Mouse (Mus musculus) kidney, postnatal 0 days (tissue): Measurements from ENCODE around the gene Gstcd. TPM values are rescaled to one million over a fixed set of nuclear protein-coding genes. Genes with fewer than 3 reads are reported as not detected.

Experiments
- ATAC-seq: fragments of 200-750 bp; cut with Nextera tagmentation; replicated peaks from 2 replicates; pipeline ENCODE4 v1.8.0; 2017; ENCODE audit warnings: low read depth, moderate number of reproducible peaks, moderate TSS enrichment, moderate library complexity; ENCODE audit not compliant: low FRiP score
- DNase-seq: peaks from one replicate; pipeline ENCODE4 v3.0.0-alpha.2; 2016; ENCODE audit warnings: low spot score
- H3K27ac ChIP-seq: fragments of 300-500 bp; sonication (generic); 2 replicates; pipeline ENCODE4 v1.5.1; 2014; ENCODE audit warnings: mild to moderate bottlenecking
- H3K27me3 ChIP-seq: fragments of 300-500 bp; sonication (generic); 2 replicates; pipeline ENCODE4 v1.6.1; 2014; ENCODE audit warnings: low read length, mixed read lengths; ENCODE audit not compliant: insufficient read depth
- H3K36me3 ChIP-seq: fragments of 300-500 bp; sonication (generic); 2 replicates; pipeline ENCODE4 v1.6.1; 2014; ENCODE audit warnings: low read length, mixed read lengths; ENCODE audit not compliant: insufficient read depth
- H3K4me1 ChIP-seq: fragments of 300-500 bp; sonication (generic); replicated peaks from 2 replicates; pipeline ENCODE4 v1.6.1; 2014; ENCODE audit warnings: antibody characterized with exemption, low read length, mixed read lengths; ENCODE audit not compliant: insufficient read depth
- H3K4me2 ChIP-seq: fragments of 300-500 bp; sonication (generic); 2 replicates; pipeline ENCODE4 v1.6.1; 2014; ENCODE audit warnings: mild to moderate bottlenecking, low read length, moderate library complexity, mixed read lengths
- H3K4me3 ChIP-seq: fragments of 300-500 bp; sonication (generic); replicated peaks from 2 replicates; pipeline ENCODE4 v1.5.1; 2014; ENCODE audit warnings: low read depth, low read length
- H3K9ac ChIP-seq: fragments of 300-500 bp; sonication (generic); 2 replicates; pipeline ENCODE4 v1.6.1; 2014; ENCODE audit warnings: low read depth, low read length
- H3K9me3 ChIP-seq: fragments of 300-500 bp; sonication (generic); replicated peaks from 2 replicates; pipeline ENCODE4 v1.6.1; 2016; ENCODE audit warnings: low read length, inconsistent platforms, mixed read lengths
- CTCF ChIP-seq: IDR thresholded peaks from 2 replicates; pipeline ENCODE4 v1.5.1; 2016; ENCODE audit warnings: antibody characterized with exemption, low read depth, mild to moderate bottlenecking, moderate library complexity
- WGBS: fragments of 180-500 bp; shearing (Covaris S2); extraction: QIAGEN DNeasy Blood & Tissue Kit; methylation state at CpG from one replicate; pipeline ENCODE4 v1.1.7; 2014; 5-methylcytosine and 5-hydroxymethylcytosine counted together
- polyA plus RNA-seq: library from polyadenylated mRNA; unstranded; fragments of >200 nt; fragmentation: Nextera tagmentation; extraction: Ambion mirVana; gene quantifications from 2 replicates; pipeline ENCODE4 v1.2.1, GENCODE M21; 2015

Gstcd gene
- polyA plus RNA-seq, 1 experiment from 2014 or later: 4.5 TPM

DNA sequence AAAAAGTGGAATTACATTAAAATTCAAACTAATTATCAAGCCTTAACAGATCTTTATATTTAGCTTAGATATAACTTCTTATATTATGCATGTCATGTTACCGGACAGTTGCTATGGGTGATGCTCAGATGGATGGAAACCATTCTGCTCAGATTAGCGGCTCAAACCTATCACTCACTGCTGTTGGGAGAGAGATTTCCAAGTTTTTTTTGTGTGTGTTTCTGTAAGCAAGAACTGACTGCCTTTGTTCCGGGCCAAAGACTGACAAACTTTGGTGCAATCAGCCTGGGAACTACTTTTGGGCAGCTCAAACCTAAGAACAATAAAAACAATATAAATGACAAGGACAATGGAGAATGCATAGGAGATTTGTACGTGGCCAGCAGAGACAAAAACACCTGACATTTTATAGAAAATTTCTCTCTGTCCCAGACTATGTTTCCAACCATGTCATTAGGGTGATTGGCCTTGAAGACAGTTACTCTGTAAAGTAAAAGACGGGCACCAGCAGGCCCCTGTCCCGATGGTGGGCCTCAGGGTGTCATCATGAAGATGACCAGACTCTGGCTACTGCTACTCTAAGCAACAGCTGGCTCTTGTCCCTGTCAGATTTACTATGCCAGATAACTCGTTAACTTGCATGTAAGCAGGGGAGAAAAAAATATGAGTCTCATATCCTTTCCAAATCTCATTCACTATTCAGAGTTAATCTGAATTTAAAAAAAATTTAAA, 96.5 kb downstream of the Gstcd start:
- no peaks in the 10 kb centered on the region for H3K27me3 ChIP-seq
- H3K9me3 ChIP-seq: no peaks in the 10 kb centered on the region
- no peak overlapping the region for H3K4me3 ChIP-seq
- H3K9ac ChIP-seq: no peak overlapping the region
- no peak; the same call in 1 of the 2 replicates for ATAC-seq
- no peak overlapping the region for H3K4me2 ChIP-seq
- WGBS: 70% methylated on average over 7 of the region's 7 CpGs
- no peak overlapping the region for H3K27ac ChIP-seq
- TF ChIP-seq CTCF: no peak
- no peaks in the 10 kb centered on the region for H3K36me3 ChIP-seq
- DNase-seq: peak; percentile 69
- no peaks in the 10 kb centered on the region for H3K4me1 ChIP-seq

DNA sequence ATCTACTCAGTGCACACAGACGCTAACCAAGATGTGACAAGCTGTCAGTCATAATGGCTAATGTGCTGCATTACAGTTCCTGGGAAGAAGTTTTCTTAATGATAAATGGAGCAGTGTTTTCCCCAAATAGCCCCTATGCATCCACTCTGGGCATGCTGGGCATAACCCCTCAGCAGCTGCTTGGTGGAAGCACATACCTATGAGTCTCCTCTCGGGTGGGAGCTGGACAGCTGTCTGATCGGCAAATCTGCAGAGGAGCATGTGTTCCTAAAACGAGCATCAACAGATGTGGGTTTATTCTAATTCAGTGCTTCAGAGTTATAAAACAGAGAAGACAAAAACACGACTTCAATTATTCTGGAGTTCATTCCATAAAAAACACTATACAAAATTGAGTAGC, 105.6 kb downstream of the Gstcd start:
- no peaks in the 10 kb centered on the region for H3K9me3 ChIP-seq
- ATAC-seq (no peak), DNase-seq (no peak)
- H3K4me1 ChIP-seq: no peaks in the 10 kb centered on the region
- no peaks in the 10 kb centered on the region for H3K27me3 ChIP-seq
- H3K36me3 ChIP-seq: peaks cover 4% of the 10 kb centered on the region
- WGBS: 88% methylated on average over 5 of the region's 5 CpGs
- no peak overlapping the region for H3K27ac ChIP-seq
- no peak overlapping the region for H3K9ac ChIP-seq
- TF ChIP-seq CTCF: no peak
- no peak overlapping the region for H3K4me3 ChIP-seq
- H3K4me2 ChIP-seq: no peak overlapping the region

DNA sequence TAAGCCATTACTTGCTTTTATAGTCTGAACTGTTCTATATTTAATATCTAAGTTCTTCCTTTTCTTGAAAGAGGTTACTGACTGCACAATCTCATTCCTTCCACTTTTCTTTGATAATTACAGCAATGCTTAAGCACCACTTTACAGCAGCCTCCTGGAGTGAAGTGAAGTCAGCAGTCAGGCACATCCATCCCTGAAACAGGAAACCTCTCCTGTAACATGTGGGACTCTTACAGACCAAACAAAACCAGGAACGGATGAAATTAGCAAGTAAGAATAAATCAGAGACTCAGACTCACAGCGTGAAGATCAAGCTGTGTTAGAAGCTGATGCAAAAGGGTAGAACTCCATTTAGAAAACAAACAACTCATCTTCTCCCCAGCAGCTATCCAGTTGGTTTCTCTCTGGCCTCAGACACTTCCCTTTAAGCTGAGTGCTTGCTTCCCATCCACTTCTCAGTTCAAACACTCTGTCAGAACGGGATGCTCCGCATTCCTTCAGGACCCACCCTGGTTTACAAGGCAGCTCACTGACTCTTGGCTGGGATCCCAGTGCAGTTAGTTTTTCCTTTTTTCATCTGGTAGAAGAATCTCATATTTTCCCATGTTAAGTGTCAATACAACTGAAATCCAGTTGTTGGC, 107.9 kb downstream of the Gstcd start:
- H3K4me2 ChIP-seq: no peak overlapping the region
- no peak for ATAC-seq
- no peaks in the 10 kb centered on the region for H3K27me3 ChIP-seq
- H3K4me3 ChIP-seq: no peak overlapping the region
- H3K9me3 ChIP-seq: no peaks in the 10 kb centered on the region
- H3K4me1 ChIP-seq: no peaks in the 10 kb centered on the region
- TF ChIP-seq CTCF: no peak
- peak; percentile 77 for DNase-seq
- 14% methylated on average over 4 of the region's 4 CpGs for whole genome bisulfite sequencing
- H3K27ac ChIP-seq: peak overlapping the region; percentile 14; the same call in 1 of the 2 replicates
- H3K36me3 ChIP-seq: peaks cover 4% of the 10 kb centered on the region
- H3K9ac ChIP-seq: no peak overlapping the region

DNA sequence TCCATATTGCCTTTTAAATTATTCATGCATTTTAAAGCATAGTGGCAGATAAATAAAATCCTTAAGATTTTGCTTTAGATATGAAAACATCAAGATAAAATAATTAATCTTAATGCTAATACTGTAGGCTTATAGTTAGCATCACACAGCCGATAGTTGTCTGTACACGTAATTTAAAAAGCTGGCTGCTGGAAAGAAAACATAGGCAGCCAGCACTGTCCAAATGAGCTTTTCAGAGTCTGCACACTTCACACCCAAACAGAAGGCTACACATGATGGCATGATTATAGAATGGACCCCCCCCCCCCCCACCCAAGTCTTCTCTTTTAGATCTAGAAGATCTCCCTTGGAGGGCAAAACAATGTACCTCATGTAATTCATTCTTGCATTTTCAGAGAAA, 109.9 kb downstream of the Gstcd start:
- WGBS: 96% methylated on average over 2 of the region's 2 CpGs

DNA sequence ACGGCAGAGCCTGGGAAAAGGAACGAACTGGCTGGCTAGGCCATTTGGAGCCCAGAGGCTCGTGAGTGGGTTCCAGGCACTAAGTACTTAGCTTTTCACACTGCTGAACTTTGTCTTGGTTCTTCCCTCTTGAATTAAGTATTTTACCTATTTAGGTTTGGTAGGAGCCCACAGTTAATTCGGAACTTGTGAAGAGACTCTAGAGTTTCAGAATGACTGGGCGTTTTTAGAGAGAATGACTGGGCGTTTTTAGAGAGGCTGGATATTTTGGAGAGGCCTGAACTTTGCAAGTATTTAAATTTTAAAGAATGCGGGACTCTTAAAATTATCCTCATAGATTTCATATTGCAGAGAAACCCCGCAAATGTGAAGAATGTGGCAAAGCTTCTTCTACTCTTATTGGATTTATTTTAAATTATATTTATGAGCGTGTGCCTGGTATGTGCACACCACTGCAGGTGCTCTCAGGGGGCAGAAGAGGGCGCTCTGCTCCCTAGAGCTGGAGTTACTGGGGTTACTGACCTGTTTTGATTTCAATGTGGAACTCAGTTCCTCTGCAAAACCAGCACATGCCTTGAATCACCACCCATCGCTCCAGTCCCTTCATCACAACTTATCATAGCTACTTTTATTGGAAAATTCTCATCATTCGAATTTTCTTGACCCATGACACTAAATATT, 111.9 kb downstream of the Gstcd start:
- ATAC-seq (no peak), DNase-seq (no peak)
- 94% methylated on average over 12 of the region's 12 CpGs for WGBS
- H3K36me3 ChIP-seq: peaks cover 4% of the 10 kb centered on the region
- no peak for TF ChIP-seq CTCF
- no peak overlapping the region for H3K4me3 ChIP-seq
- no peak overlapping the region for H3K27ac ChIP-seq
- H3K9me3 ChIP-seq: no peaks in the 10 kb centered on the region
- H3K9ac ChIP-seq: no peak overlapping the region
- H3K4me2 ChIP-seq: no peak overlapping the region
- H3K27me3 ChIP-seq: no peaks in the 10 kb centered on the region
- no peaks in the 10 kb centered on the region for H3K4me1 ChIP-seq

More for the DNA sequence above, 109.9 kb downstream of the Gstcd start:
- Histone ChIP-seq H3K4me1 (no peaks in the 10 kb centered on the region), H3K4me3 (no peak overlapping the region), H3K9ac (no peak overlapping the region), H3K27me3 (no peaks in the 10 kb centered on the region), H3K36me3 (peaks cover 4% of the 10 kb centered on the region), H3K27ac (no peak overlapping the region), H3K9me3 (no peaks in the 10 kb centered on the region), H3K4me2 (no peak overlapping the region)
- DNase-seq (no peak), ATAC-seq (no peak)
- no peak for TF ChIP-seq CTCF

DNA sequence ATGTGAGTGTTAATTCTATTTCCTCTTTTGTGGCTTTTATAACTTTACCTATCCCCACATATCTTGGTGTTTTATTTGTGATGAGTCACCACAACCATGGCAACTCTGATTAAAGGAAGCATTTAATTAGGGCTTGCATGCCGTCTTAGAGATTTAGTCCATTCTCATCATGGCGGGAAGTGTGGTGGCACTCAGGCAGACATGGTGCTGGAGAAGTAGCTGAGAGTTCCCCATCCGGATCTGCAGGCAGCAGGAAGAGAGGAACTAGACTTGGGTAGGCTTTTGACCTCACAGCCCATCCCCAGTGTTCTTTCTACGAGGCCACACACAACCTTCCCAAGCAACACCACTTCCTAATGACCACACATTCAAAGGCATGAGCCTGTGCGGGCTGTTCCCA, 125.6 kb downstream of the Gstcd start:
- no peak overlapping the region for H3K27ac ChIP-seq
- WGBS: 77% methylated on average over 5 of the region's 5 CpGs
- no peaks in the 10 kb centered on the region for H3K36me3 ChIP-seq
- no peak overlapping the region for H3K9ac ChIP-seq
- no peaks in the 10 kb centered on the region for H3K9me3 ChIP-seq
- no peak overlapping the region for H3K4me2 ChIP-seq
- H3K4me1 ChIP-seq: no peaks in the 10 kb centered on the region
- no peak for DNase-seq
- H3K4me3 ChIP-seq: no peak overlapping the region
- TF ChIP-seq CTCF: no peak
- no peaks in the 10 kb centered on the region for H3K27me3 ChIP-seq
- ATAC-seq: no peak
